Mouse (Mus musculus) lung, embryonic 15.5 days (tissue): ENCODE measurements around the gene Ddx50. TPM values are rescaled to one million over a fixed set of nuclear protein-coding genes. Genes with fewer than 3 reads are reported as not detected.

ENCODE experiments used
- ATAC-seq: fragments of 200-750 bp; cut with Nextera tagmentation; 2 replicates; pipeline ENCODE4 v1.8.0; 2017; ENCODE audit warnings: moderate number of reproducible peaks, borderline replicate concordance; ENCODE audit not compliant: low FRiP score, low TSS enrichment; ENCODE audit errors: extremely low read depth
- H3K27ac ChIP-seq: fragments of 300-500 bp; sonication (generic); 2 replicates; pipeline ENCODE4 v1.5.1; 2015; ENCODE audit warnings: moderate library complexity, mild to moderate bottlenecking, inconsistent platforms
- H3K27me3 ChIP-seq: fragments of 300-500 bp; sonication (generic); 2 replicates; pipeline ENCODE4 v1.6.1; 2015; ENCODE audit warnings: inconsistent platforms
- H3K36me3 ChIP-seq: fragments of 300-500 bp; sonication (generic); 2 replicates; pipeline ENCODE4 v1.6.1; 2015; ENCODE audit warnings: inconsistent platforms
- H3K4me1 ChIP-seq: fragments of 300-500 bp; sonication (generic); 2 replicates; pipeline ENCODE4 v1.6.1; 2015; ENCODE audit warnings: inconsistent platforms
- H3K4me2 ChIP-seq: fragments of 300-500 bp; sonication (generic); 2 replicates; pipeline ENCODE4 v1.6.1; 2015; ENCODE audit warnings: inconsistent platforms, mild to moderate bottlenecking, moderate library complexity
- H3K4me3 ChIP-seq: fragments of 300-500 bp; sonication (generic); 2 replicates; pipeline ENCODE4 v1.5.1; 2015; ENCODE audit warnings: mild to moderate bottlenecking, inconsistent platforms
- H3K9ac ChIP-seq: fragments of 300-500 bp; sonication (generic); 2 replicates; pipeline ENCODE4 v1.6.1; 2015; ENCODE audit warnings: inconsistent platforms
- H3K9me3 ChIP-seq: fragments of 300-500 bp; sonication (generic); 2 replicates; pipeline ENCODE4 v1.6.1; 2016; ENCODE audit warnings: inconsistent platforms
- WGBS: fragments of 180-500 bp; shearing (Covaris S2); methylation state at CpG from one replicate; pipeline ENCODE4 v1.1.7; 2015; 5-methylcytosine and 5-hydroxymethylcytosine counted together
- microRNA-seq: library from miRNA; unstranded; fragments of <30 nt; microRNA quantifications from one replicate; pipeline ENCODE4, GENCODE M21; 2016
- polyA plus RNA-seq: library from polyadenylated mRNA; unstranded; fragments of >200 nt; fragmentation: Nextera tagmentation; extraction: Ambion mirVana; gene quantifications from 2 replicates; pipeline ENCODE4 v1.2.1, GENCODE M21; 2015

Ddx50 gene
- polyA plus RNA-seq, 1 experiment from 2014 or later: 126 TPM

DNA sequence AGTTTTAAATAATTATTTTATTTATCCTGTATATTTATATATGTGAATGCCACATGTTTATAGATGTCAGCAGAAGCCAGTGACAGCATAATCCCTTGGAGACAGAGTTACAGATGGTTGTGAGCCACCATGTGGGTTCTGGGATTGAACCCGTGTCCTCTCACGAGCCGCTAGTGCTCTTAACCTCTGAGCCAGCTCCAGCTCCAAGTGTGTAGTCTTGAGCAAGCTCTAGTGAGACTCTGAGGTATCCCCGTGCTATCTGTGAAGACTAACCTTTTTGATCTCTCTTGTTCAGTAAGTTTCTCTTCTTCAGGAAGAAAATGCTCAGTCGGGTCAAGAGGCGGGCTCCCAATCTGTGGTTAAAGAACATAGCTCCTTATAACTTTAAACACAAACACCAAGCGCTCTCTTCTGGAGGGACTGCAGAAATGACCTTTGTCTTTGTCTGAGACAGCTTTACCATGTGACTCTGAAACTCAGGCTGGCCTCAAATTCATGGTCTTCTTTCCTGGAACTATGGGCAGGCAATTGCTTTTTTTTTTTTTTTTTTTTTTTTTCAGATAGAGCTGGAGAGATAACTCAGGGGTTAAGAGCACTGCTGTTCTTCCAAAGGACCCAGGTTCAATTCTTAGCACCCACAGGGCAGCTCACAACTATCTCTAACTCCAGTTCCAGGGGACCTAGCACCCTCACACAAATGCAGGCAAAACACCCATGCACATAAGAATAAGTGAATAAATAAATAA, 80.7 kb downstream of the Ddx50 start:
- Histone ChIP-seq H3K9ac (no peak overlapping the region), H3K4me3 (no peak overlapping the region), H3K27ac (no peak overlapping the region), H3K27me3 (no peaks in the 10 kb centered on the region), H3K36me3 (peaks cover 68% of the 10 kb centered on the region), H3K9me3 (no peaks in the 10 kb centered on the region), H3K4me1 (no peaks in the 10 kb centered on the region), H3K4me2 (no peak overlapping the region)
- ATAC-seq: no peak
- 89% methylated on average over 7 of the region's 7 CpGs for WGBS

DNA sequence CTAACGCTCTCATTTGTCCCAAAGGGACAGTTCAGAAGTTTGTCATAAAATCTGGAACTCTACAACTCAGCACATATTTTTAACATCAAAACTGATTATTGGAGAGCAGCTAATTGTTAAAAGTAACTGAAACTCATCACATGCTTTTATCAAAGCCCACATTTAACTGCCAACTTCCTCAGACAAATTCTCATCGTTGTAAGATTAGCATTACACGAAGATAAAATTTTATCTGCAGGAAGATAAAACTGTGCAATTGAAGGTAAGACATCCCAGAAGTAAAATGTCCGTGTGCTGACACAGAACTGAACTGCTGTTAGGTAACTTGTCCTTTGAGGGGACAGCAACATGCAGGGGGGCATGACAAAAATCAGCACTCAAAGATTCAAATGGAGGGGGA, 82.2 kb downstream of the Ddx50 start:
- Histone ChIP-seq H3K9ac (no peak overlapping the region), H3K9me3 (no peaks in the 10 kb centered on the region), H3K4me3 (no peak overlapping the region), H3K4me2 (no peak overlapping the region), H3K36me3 (peaks cover 71% of the 10 kb centered on the region), H3K27ac (no peak overlapping the region), H3K27me3 (no peaks in the 10 kb centered on the region), H3K4me1 (no peaks in the 10 kb centered on the region)
- no peak for ATAC-seq
- WGBS: 81% methylated on average over 4 of the region's 4 CpGs

Small RNAs within 50 kb of the gene (microRNA-seq; reads per million reads assigned to microRNA genes)
- gene Mir7215: not detected

Other genes starting within 250 kb of the Ddx50 start
- 2.8 and 3.3 TPM in 2 replicates for gene Hkdc1, start 228.7 kb downstream of the Ddx50 start, polyA plus RNA-seq
- 0.46 and 0.55 TPM in 2 replicates for gene 4930507D05Rik, start 201.7 kb downstream of the Ddx50 start, polyA plus RNA-seq
- gene Supv3l1, start 201.5 kb downstream of the Ddx50 start, polyA plus RNA-seq: 26.0 and 27.0 TPM in 2 replicates
- gene Vps26a, start 164.4 kb downstream of the Ddx50 start, polyA plus RNA-seq: 77.6 and 79.0 TPM in 2 replicates
- 43.0 and 50.5 TPM in 2 replicates for gene Srgn, start 123.8 kb downstream of the Ddx50 start, polyA plus RNA-seq
- 34.2 and 36.5 TPM in 2 replicates for gene Kif1bp, start 72.8 kb downstream of the Ddx50 start, polyA plus RNA-seq
- gene Ddx21, start 48.9 kb downstream of the Ddx50 start, polyA plus RNA-seq: 18.7 and 19.6 TPM in 2 replicates
- gene Stox1, start 74.9 kb upstream of the Ddx50 start, polyA plus RNA-seq: 3.6 and 5.5 TPM in 2 replicates
- 113 and 127 TPM in 2 replicates for gene Ccar1, start 141.1 kb upstream of the Ddx50 start, polyA plus RNA-seq